Mouse (Mus musculus) layer of hippocampus, adult 2 months (tissue): ENCODE measurements around the gene Zfp961. TPM values are rescaled to one million over a fixed set of nuclear protein-coding genes. Genes with fewer than 3 reads are reported as not detected.
"Not testable (repeated sequence)": the region's sequence is repeated elsewhere in the genome, so short reads cannot be mapped to it uniquely, and the experiment has no call there.

ENCODE experiments used
- DNase-seq, 2 experiments: peaks; one replicate each; pipeline ENCODE4 v3.0.0; 2022; ENCODE audit warnings: low spot score in 2 of 2
- H3K27ac ChIP-seq: fragments of 200-600 bp; 2 replicates; pipeline ENCODE4 v1.8.1; 2022
- H3K4me3 ChIP-seq: fragments of 200-600 bp; 2 replicates; pipeline ENCODE4 v1.8.1; 2022; ENCODE audit warnings: mild to moderate bottlenecking
- CTCF ChIP-seq: fragments of 200-600 bp; conservative IDR thresholded peaks from 2 replicates; pipeline ENCODE4 v1.8.1; 2022; ENCODE audit warnings: antibody characterized with exemption, mild to moderate bottlenecking, moderate library complexity
- total RNA-seq, 2 experiments: library from RNA; stranded (reverse); gene quantifications; 2 replicates each; pipeline ENCODE4 v1.2.3; 2021

The Zfp961 gene
- total RNA-seq, 2 experiments from 2014 or later = 17.8 to 18.9 TPM

DNA sequence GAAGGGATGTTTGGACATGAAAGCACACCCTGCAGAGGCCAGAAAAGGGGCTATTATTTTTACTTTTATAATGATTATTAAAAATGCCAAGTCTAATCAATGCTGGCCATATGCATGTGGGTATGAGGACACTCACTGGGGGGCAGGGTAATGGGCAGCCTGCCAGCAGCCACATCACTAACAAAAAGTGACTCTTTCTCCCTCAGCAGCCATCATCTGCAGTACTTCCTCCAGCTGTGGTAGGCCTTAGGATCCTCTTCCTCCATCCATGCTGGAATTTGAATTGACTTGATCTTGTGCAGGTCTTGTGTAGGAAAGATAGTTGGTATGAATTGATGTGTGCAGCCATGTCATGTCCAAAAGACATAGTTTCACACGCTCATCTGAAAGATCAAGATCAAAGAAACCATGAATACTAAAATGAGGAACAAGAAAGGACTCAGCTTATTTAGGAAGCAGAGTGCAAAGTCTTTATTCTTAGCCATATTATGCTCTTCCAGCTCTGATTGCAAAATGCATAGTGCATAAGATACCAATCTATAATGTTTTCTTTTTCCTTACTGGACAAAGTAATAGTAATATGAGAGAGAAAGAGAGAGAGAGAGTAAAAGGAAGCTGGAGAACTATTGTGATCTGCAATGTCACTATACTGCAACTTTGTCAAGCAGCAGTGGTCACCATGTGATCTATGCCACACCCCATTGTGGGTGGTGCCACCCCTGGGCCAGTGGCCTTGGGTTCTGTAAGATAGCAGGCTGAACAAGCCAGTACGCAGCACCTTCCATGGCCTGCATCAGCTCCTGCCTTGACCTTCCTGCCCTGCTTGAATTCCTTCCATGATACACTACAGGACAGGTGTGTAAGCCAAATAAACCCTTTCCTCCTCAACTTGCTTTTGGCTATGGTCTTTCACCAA is 10.3 kb upstream of the Zfp961 start:
- no peak for DNase-seq
- no peak for TF ChIP-seq CTCF
- H3K4me3 ChIP-seq = no peak overlapping the region
- H3K27ac ChIP-seq = no peak overlapping the region

DNA sequence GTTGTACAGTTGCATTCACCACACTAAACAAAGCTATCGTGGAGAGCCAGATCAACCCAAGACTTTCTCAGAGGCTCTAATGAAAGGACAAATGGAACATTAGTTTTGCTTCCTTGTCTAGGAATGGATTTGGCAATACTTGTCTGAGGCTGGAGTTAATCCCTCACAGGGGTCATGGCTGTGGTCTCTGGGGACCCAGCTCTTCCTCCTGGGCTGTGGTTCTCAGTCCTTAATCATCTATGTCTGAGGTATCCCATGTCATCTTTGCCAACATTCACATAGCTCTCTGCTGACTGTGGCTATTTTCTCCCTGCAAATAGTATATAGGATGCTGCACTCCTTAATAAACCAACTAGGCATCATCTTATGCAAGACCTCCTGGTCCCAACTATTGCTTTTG is 9.1 kb upstream of the Zfp961 start:
- Histone ChIP-seq H3K4me3 (no peak overlapping the region), H3K27ac (no peak overlapping the region)
- TF ChIP-seq CTCF = no peak
- DNase-seq = no peak

DNA sequence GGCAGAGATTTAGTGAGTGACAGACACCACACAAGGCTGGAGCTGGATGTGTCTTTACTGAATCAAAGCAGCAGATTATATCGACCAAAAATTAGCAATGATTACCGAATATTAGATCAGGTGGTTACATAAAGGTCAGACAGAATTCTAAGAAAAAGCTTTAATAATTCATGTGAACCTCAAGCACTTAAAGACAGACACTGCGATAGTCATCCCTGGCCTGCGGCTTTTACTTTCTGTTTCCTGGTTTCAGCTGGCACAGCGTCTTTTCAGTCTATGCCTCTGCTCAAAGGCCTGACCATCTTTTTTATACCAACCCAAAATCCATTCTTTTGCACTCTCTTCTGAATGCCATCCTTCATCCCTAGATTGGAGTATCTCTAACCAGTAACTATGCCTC is 2.2 kb upstream of the Zfp961 start:
- no peak for DNase-seq
- no peak overlapping the region for H3K27ac ChIP-seq
- no peak overlapping the region for H3K4me3 ChIP-seq
- no peak for TF ChIP-seq CTCF

DNA sequence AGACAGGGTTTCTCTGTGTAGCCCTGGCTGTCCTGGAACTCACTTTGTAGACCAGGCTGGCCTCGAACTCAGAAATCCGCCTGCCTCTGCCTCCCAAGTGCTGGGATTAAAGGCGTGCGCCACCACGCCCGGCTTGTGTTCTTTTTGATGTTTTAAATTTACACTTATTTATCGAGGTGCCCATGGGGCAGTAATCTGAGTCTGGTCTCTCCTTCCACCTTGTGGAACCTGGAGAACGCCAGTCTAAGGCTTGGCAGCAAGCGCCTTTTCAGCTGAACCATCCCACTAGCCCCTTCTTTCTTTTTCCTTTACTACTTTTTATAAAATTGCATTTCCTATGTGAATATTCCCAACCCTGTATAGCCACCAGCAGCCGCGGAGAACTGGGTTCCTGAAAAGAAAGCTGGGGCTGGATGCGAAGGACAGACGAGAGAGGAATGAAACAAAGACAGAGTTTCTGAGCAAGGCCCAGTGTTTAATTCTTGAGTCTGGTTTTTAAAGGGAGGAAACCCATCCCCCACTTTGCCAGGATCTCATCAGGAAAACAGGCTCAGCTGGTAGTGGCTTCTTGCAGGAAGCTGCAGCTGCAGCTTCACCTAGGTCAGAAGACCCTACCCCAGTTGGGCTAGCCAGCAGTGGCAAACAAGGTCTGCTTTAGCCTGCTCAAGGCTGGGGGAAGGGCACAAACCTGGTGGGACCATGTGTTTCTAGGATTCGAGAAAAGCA is 761 bp downstream of the Zfp961 start:
- TF ChIP-seq CTCF = no peak
- H3K27ac ChIP-seq = peak overlapping the region; percentile 94; the same call in 1 of the 2 replicates
- DNase-seq = no peak
- H3K4me3 ChIP-seq = peak overlapping the region; percentile 84

DNA sequence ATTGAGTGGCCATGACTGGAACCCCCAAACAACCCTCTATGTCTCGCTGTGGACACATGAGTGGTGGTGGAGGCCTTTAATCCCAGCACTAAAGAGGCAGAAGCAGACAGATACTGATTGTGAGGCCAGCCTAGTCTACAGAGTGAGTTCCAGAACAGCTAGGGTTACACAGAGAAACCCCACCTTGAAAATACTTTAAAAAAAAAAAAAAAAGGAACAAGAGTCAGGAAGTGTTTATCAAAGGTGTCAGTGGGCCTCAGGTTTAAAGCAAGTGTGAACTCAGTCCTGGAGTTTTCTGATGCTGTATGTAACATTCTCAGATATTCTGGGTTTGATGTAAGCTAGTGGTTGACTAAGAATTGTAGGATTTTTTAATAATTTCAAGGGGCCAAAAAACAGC is 1.7 kb downstream of the Zfp961 start:
- H3K27ac ChIP-seq = no peak overlapping the region
- H3K4me3 ChIP-seq = no peak overlapping the region
- no peak for TF ChIP-seq CTCF
- DNase-seq = no peak

DNA sequence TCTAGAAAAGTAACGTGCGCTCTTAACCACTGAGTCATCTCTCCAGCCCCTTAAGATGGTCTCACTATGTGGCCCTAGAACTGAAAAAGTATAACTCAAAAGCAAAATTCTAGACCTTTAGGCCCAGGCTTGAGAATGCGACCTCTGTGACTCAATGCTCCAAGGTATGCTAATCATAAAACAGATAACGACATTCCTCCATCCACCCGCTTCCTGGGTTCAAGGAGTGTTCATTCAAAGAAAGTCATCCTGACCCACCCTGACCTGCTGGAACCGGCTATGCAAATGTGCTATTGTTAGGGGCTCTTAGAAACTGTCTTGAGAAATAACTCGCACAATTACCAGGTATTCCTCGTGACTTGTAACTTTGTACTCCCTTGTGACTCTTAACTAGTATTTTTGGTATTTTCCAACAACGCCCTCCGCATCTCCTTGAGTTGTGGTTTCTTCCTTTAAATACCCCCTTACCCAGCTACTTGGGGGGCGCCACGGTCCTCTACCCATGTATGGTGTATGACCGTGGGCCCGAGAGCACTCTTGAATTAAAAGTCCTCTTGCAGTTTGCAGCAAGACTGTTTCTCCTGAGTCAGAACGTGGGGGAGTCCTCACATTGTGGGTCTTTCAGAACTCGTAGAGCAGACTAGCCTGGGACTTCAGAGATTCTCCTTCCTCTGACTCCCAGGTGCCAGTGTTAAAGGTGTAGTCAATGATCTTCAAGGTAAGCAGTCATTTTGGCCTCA is 2.3 kb downstream of the Zfp961 start:
- H3K4me3 ChIP-seq, DNase-seq, H3K27ac ChIP-seq: not testable (repeated sequence)

DNA sequence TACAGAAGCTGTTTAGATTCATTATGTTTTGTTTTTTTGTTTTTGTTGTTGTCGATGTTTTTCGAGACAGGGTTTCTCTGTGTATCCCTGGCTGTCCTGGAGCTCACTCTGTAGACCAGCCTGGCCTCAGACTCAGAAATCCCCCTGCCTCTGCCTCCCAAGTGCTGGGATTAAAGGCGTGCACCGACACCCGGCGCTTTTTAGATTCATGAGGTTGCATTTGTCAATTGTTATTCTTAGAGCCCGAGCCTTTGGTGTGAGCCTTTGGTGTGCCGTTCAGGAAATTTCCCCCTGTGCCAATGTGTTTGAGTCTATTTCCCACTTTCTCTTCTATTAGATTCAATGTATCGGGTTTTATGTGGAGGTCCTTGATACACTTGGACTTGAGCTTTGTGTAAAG is 3.8 kb downstream of the Zfp961 start:
- no peak overlapping the region for H3K27ac ChIP-seq
- no peak overlapping the region for H3K4me3 ChIP-seq
- TF ChIP-seq CTCF = no peak
- no peak for DNase-seq

DNA sequence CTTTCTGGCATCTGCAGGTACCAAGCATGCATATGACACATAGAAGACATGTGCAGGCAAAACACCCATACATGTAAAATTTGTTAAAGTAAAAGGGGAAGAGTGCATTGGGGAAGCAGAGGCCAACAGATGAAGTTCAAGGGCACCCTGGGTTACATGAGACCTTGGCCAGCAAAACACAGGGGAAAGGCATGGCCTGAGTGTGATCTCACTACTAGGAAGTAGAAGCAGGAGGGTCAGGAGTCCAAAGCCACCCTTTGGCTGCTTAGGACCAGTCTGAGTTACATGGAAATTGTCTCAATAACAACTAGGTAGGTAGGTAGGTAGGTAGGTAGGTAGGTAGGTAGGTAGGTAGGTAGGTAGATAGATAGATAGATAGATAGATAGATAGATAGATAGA is 9.6 kb downstream of the Zfp961 start:
- H3K27ac ChIP-seq = no peak overlapping the region
- no peak for DNase-seq
- no peak overlapping the region for H3K4me3 ChIP-seq
- no peak for TF ChIP-seq CTCF

DNA sequence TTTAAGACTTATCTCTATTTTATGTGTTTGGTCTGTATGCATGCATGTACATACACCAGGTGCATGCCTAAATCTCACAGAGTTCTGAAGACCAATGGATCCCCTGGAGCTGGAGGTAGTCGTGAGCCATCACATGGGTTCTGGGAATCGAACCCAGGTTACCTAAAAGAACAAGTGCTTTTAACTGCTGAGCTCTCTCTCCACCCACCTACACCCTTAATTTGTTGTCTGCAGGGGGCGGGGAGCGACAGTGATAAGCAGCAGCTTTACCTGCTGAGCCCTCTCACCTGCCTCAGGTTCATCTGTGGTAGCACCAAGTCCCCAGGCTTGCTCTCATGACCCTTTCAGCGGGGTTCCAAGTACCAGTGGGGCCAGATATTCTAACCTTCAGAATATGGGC is 11.0 kb downstream of the Zfp961 start:
- no peak for TF ChIP-seq CTCF
- Histone ChIP-seq H3K4me3 (no peak overlapping the region), H3K27ac (no peak overlapping the region)
- DNase-seq = no peak

DNA sequence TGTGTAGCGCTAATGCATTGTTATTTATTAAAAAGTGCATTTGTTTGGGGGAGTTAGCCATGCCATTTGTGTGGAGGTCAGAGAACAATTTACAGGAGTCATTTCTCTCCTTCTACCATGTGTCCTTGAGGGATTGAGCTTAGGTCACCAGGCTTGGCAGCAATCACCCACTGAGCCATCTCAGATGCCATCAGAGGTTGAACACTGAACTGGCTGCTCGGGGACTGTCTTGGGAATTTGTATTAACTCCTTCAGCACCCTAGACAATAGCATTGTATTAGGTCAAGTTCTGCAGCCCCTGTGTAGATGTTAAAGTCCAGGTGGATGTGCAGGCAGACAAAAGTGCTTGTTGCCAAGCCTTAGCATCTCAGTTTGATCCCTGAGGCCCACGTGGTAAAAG is 13.2 kb downstream of the Zfp961 start:
- no peak for TF ChIP-seq CTCF

DNA sequence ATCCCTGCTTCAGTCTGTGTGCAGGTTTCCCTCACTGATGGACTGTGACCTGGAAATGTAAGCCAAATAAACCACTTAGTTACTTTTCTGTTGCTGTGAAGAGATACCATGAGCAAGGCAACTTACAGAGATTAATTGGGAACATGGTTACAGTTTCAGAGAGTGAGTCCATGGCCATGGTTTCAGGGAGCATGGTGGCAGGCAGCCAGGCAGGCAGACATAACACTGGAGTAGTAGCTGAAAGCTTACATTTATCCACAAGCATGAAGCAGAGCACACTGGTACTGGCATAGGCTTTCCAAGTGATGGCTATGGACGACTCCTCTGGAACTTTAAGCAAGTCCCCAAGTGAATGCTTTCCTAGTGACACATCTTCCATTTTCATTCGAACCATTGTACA is 14.3 kb downstream of the Zfp961 start:
- no peak for TF ChIP-seq CTCF
- DNase-seq = no peak
- no peak overlapping the region for H3K27ac ChIP-seq
- H3K4me3 ChIP-seq = no peak overlapping the region

More for the DNA sequence above, 13.2 kb downstream of the Zfp961 start:
- no peak for DNase-seq
- no peak overlapping the region for H3K4me3 ChIP-seq
- H3K27ac ChIP-seq = no peak overlapping the region

DNA sequence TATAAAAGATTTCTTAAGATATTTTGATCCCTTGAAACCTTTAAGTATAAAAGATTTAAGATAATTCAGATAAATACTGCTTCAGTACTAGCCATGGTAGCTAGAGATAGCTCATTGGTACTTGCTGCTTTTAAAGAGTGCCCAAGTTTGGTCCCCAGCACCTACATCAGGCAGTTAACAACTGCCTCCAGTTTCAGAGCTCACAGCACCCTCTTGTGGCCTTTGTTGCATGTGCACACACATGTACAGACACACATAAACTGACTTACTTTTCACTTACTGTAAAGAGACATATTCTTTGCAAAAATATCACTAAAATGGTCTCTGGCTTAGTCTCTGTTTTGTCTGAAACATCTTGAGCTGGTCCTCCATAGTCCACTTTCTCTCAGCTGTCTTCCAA is 15.6 kb downstream of the Zfp961 start:
- peak; percentile 46 for TF ChIP-seq CTCF
- no peak overlapping the region for H3K27ac ChIP-seq
- no peak overlapping the region for H3K4me3 ChIP-seq
- no peak for DNase-seq

DNA sequence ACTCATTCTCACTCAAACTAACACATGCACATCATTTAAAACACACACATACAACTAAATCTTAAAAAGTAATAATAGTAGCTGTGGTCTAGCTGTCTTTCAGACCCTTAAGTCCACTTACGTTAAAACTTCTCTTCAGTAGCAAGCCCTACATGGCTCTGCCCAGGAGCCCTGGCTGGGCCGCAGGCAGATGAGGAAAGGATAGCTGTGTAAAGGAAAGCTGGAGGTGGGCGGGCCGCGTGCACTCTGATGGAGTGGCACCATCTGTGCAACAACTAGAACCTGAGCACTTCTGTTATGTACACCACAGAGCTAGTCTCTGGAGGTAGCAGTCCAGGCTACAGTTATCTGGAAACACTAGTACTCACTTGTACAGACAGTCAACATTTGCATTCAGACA is 16.4 kb downstream of the Zfp961 start:
- DNase-seq = no peak
- Histone ChIP-seq H3K27ac (no peak overlapping the region), H3K4me3 (no peak overlapping the region)
- TF ChIP-seq CTCF = no peak
